ENCODE assay signal across 17 mouse cellular contexts in genomic region chrX:13306190-13306589, GRCm38 (mm10).
"Had no signal": no experiment of that assay in that cellular context is flagged by ENCODE, and none has a peak within 500 bp of the region (broad histone marks: within the 10 kb centered on the region; RNA-seq: fewer than 3 reads in every experiment).

No protein-coding gene starts in this region.

- H3K4me3 ChIP-seq: kidney, embryonic 15.5 days; limb, embryonic 12.5 days; limb, embryonic 15.5 days; liver, embryonic 13.5 days; megakaryocyte, embryonic 14.5 days; midbrain, embryonic 10.5 days; midbrain, embryonic 13.5 days; neural tube, embryonic 13.5 days had no signal

- H3K4me1 ChIP-seq: kidney, embryonic 15.5 days; limb, embryonic 12.5 days; limb, embryonic 15.5 days; liver, embryonic 13.5 days; midbrain, embryonic 10.5 days; midbrain, embryonic 13.5 days; neural tube, embryonic 13.5 days had no signal

- H3K27me3 ChIP-seq: limb, embryonic 12.5 days; limb, embryonic 15.5 days; liver, embryonic 13.5 days; megakaryocyte, embryonic 14.5 days; midbrain, embryonic 13.5 days had no signal

- ATAC-seq: midbrain, embryonic 13.5 days had no signal

- DNase-seq: kidney, adult 11 months; kidney, adult 8-10 months; kidney, postnatal 10 days; kidney, postnatal 36 days; left cerebral cortex, postnatal 4 days; liver, embryonic 13.5 days; lung, embryonic 14.5 days; lung, postnatal 4 days; thymus, adult 18-20 months; thymus, postnatal 36 days had no signal

- H3K36me3 ChIP-seq: kidney, embryonic 15.5 days; limb, embryonic 12.5 days; limb, embryonic 15.5 days; liver, embryonic 13.5 days; midbrain, embryonic 10.5 days; midbrain, embryonic 13.5 days; neural tube, embryonic 13.5 days had no signal

- H3K4me2 ChIP-seq: kidney, embryonic 15.5 days; limb, embryonic 12.5 days; limb, embryonic 15.5 days; liver, embryonic 13.5 days; lung, embryonic 14.5 days; midbrain, embryonic 13.5 days; neural tube, embryonic 13.5 days had no signal

- H3K27ac ChIP-seq: kidney, embryonic 15.5 days; limb, embryonic 12.5 days; limb, embryonic 15.5 days; liver, embryonic 13.5 days; midbrain, embryonic 10.5 days; midbrain, embryonic 13.5 days; neural tube, embryonic 13.5 days had no signal

- H3K9ac ChIP-seq: kidney, embryonic 15.5 days; limb, embryonic 12.5 days; limb, embryonic 15.5 days; liver, embryonic 13.5 days; lung, embryonic 14.5 days; midbrain, embryonic 13.5 days; neural tube, embryonic 13.5 days had no signal

- H3K9me3 ChIP-seq: kidney, embryonic 15.5 days; limb, embryonic 12.5 days; limb, embryonic 15.5 days; liver, embryonic 13.5 days; midbrain, embryonic 10.5 days; midbrain, embryonic 13.5 days; neural tube, embryonic 13.5 days had no signal
